Mouse (Mus musculus): Measurements from ENCODE around the gene Dph1. TPM values are rescaled to one million over a fixed set of nuclear protein-coding genes. Genes with fewer than 3 reads are reported as not detected.

Gene Dph1
- polyA plus RNA-seq, 1 experiment from 2014 or later, result 20.5 TPM

- no peak for ATAC-seq
- Histone ChIP-seq H3K4me1 (peaks cover 43% of the 10 kb centered on the region), H3K4me3 (no peak overlapping the region), H3K9me3 (replicated peaks) (no peaks in the 10 kb centered on the region), H3K36me3 (peaks cover 17% of the 10 kb centered on the region), H3K9ac (no peak overlapping the region), H3K27ac (no peak overlapping the region), H3K4me2 (no peak overlapping the region), H3K27me3 (replicated peaks) (no peaks in the 10 kb centered on the region)
- 63% methylated on average over 1 of the region's 1 CpGs for WGBS (ENCODE audit: insufficient replicate concordance)
Observed at GRCm38 (mm10) chr11:75150346-75150745, 40.7 kb downstream of the Dph1 start.

- Histone ChIP-seq H3K27ac (peak overlapping the region; percentile 62; the same call in 1 of the 2 replicates), H3K36me3 (peaks cover 34% of the 10 kb centered on the region), H3K9ac (no peak overlapping the region), H3K9me3 (replicated peaks) (no peaks in the 10 kb centered on the region), H3K4me1 (peaks cover 28% of the 10 kb centered on the region), H3K27me3 (replicated peaks) (no peaks in the 10 kb centered on the region), H3K4me2 (no peak overlapping the region), H3K4me3 (no peak overlapping the region)
- 88% methylated on average over 11 of the region's 11 CpGs for WGBS (ENCODE audit: insufficient replicate concordance)
- no peak for ATAC-seq
Observed at GRCm38 (mm10) chr11:75148332-75149035, 42.6 kb downstream of the Dph1 start.

GRCm38 (mm10) chr11:75147846-75148168 is 43.2 kb downstream of the Dph1 start:
- H3K9ac ChIP-seq, result no peak overlapping the region
- peak overlapping the region; percentile 62 for H3K27ac ChIP-seq
- H3K27me3 ChIP-seq (replicated peaks), result no peaks in the 10 kb centered on the region
- peaks cover 23% of the 10 kb centered on the region for H3K4me1 ChIP-seq
- 41% methylated on average over 3 of the region's 3 CpGs for WGBS (ENCODE audit: insufficient replicate concordance)
- 0 out of 2 replicates have a peak, but pooled peaks have one; percentile 37 for ATAC-seq
- no peaks in the 10 kb centered on the region for H3K9me3 ChIP-seq (replicated peaks)
- no peak overlapping the region for H3K4me2 ChIP-seq
- H3K4me3 ChIP-seq, result no peak overlapping the region
- peaks cover 41% of the 10 kb centered on the region for H3K36me3 ChIP-seq

GRCm38 (mm10) chr11:75147106-75147845 is 43.8 kb downstream of the Dph1 start:
- no peak for ATAC-seq
- Histone ChIP-seq H3K9ac (no peak overlapping the region), H3K4me1 (peaks cover 23% of the 10 kb centered on the region), H3K27me3 (replicated peaks) (no peaks in the 10 kb centered on the region), H3K4me2 (no peak overlapping the region), H3K4me3 (no peak overlapping the region), H3K9me3 (replicated peaks) (no peaks in the 10 kb centered on the region), H3K27ac (peak overlapping the region; percentile 62), H3K36me3 (peaks cover 44% of the 10 kb centered on the region)
- 69% methylated on average over 11 of the region's 11 CpGs for WGBS (ENCODE audit: insufficient replicate concordance)

- Histone ChIP-seq H3K4me2 (no peak overlapping the region), H3K4me3 (no peak overlapping the region), H3K4me1 (peaks cover 32% of the 10 kb centered on the region), H3K9ac (no peak overlapping the region), H3K9me3 (replicated peaks) (no peaks in the 10 kb centered on the region), H3K27ac (no peak overlapping the region), H3K27me3 (replicated peaks) (no peaks in the 10 kb centered on the region), H3K36me3 (peaks cover 43% of the 10 kb centered on the region)
- ATAC-seq, result no peak
- WGBS (ENCODE audit: insufficient replicate concordance), result 85% methylated on average over 2 of the region's 2 CpGs
Observed at GRCm38 (mm10) chr11:75145841-75146240, 45.2 kb downstream of the Dph1 start.

GRCm38 (mm10) chr11:75142749-75143148 is 48.3 kb downstream of the Dph1 start:
- Histone ChIP-seq H3K27ac (no peak overlapping the region), H3K9me3 (replicated peaks) (no peaks in the 10 kb centered on the region), H3K36me3 (peaks cover 32% of the 10 kb centered on the region), H3K27me3 (replicated peaks) (no peaks in the 10 kb centered on the region), H3K4me1 (peaks cover 53% of the 10 kb centered on the region), H3K4me3 (no peak overlapping the region), H3K9ac (no peak overlapping the region), H3K4me2 (no peak overlapping the region)
- WGBS (ENCODE audit: insufficient replicate concordance), result 76% methylated on average over 4 of the region's 4 CpGs
- no peak for ATAC-seq

- H3K9ac ChIP-seq, result no peak overlapping the region
- no peak overlapping the region for H3K4me2 ChIP-seq
- WGBS (ENCODE audit: insufficient replicate concordance), result 72% methylated on average over 1 of the region's 1 CpGs
- no peak overlapping the region for H3K4me3 ChIP-seq
- peaks cover 32% of the 10 kb centered on the region for H3K36me3 ChIP-seq
- no peak for ATAC-seq
- peaks cover 53% of the 10 kb centered on the region for H3K4me1 ChIP-seq
- H3K9me3 ChIP-seq (replicated peaks), result no peaks in the 10 kb centered on the region
- H3K27ac ChIP-seq, result no peak overlapping the region
- no peaks in the 10 kb centered on the region for H3K27me3 ChIP-seq (replicated peaks)
Observed at GRCm38 (mm10) chr11:75141913-75142312, 49.1 kb downstream of the Dph1 start.

GRCm38 (mm10) chr11:75141038-75141437 is 50.0 kb downstream of the Dph1 start:
- peaks cover 57% of the 10 kb centered on the region for H3K4me1 ChIP-seq
- H3K27me3 ChIP-seq (replicated peaks), result no peaks in the 10 kb centered on the region
- H3K27ac ChIP-seq, result no peak overlapping the region
- H3K9ac ChIP-seq, result no peak overlapping the region
- ATAC-seq, result no peak
- H3K36me3 ChIP-seq, result peaks cover 32% of the 10 kb centered on the region
- H3K4me3 ChIP-seq, result no peak overlapping the region
- no peak overlapping the region for H3K4me2 ChIP-seq
- 42% methylated on average over 3 of the region's 3 CpGs for WGBS (ENCODE audit: insufficient replicate concordance)
- H3K9me3 ChIP-seq (replicated peaks), result no peaks in the 10 kb centered on the region

- WGBS (ENCODE audit: insufficient replicate concordance), result 63% methylated on average over 5 of the region's 5 CpGs
- peaks cover 28% of the 10 kb centered on the region for H3K36me3 ChIP-seq
- no peaks in the 10 kb centered on the region for H3K27me3 ChIP-seq (replicated peaks)
- H3K27ac ChIP-seq, result peak overlapping the region; percentile 21; the same call in 1 of the 2 replicates
- peaks cover 57% of the 10 kb centered on the region for H3K4me1 ChIP-seq
- H3K4me2 ChIP-seq, result no peak overlapping the region
- no peaks in the 10 kb centered on the region for H3K9me3 ChIP-seq (replicated peaks)
- no peak overlapping the region for H3K9ac ChIP-seq
- no peak overlapping the region for H3K4me3 ChIP-seq
- ATAC-seq, result no peak
Observed at GRCm38 (mm10) chr11:75140431-75140830, 50.6 kb downstream of the Dph1 start.

GRCm38 (mm10) chr11:75139122-75139963 is 51.7 kb downstream of the Dph1 start:
- no peak overlapping the region for H3K4me2 ChIP-seq

GRCm38 (mm10) chr11:75136666-75137398 is 54.2 kb downstream of the Dph1 start:
- H3K27me3 ChIP-seq (replicated peaks), result no peaks in the 10 kb centered on the region
- no peak overlapping the region for H3K4me2 ChIP-seq
- H3K4me1 ChIP-seq, result peaks cover 57% of the 10 kb centered on the region
- no peaks in the 10 kb centered on the region; the same call in 1 of the 2 replicates for H3K36me3 ChIP-seq
- no peak overlapping the region for H3K27ac ChIP-seq
- no peaks in the 10 kb centered on the region for H3K9me3 ChIP-seq (replicated peaks)
- no peak overlapping the region for H3K4me3 ChIP-seq
- H3K9ac ChIP-seq, result no peak overlapping the region
- WGBS (ENCODE audit: insufficient replicate concordance), result 35% methylated on average over 5 of the region's 5 CpGs
- ATAC-seq, result no peak

More at GRCm38 (mm10) chr11:75139122-75139963, 51.7 kb downstream of the Dph1 start:
- no peak for ATAC-seq
- Histone ChIP-seq H3K4me3 (no peak overlapping the region), H3K36me3 (peaks cover 18% of the 10 kb centered on the region), H3K9me3 (replicated peaks) (no peaks in the 10 kb centered on the region), H3K27ac (peak overlapping the region; percentile 61), H3K4me1 (peaks cover 57% of the 10 kb centered on the region), H3K9ac (no peak overlapping the region), H3K27me3 (replicated peaks) (no peaks in the 10 kb centered on the region)
- WGBS (ENCODE audit: insufficient replicate concordance), result 48% methylated on average over 11 of the region's 11 CpGs
